Mouse (Mus musculus) stomach, embryonic 14.5 days (tissue): Measurements from ENCODE around the gene Ptprh. TPM values are rescaled to one million over a fixed set of nuclear protein-coding genes. Genes with fewer than 3 reads are reported as not detected.

ENCODE experiments used
- ATAC-seq: fragments of 200-750 bp; cut with Nextera tagmentation; 2 replicates; pipeline ENCODE4 v1.8.0; 2017; ENCODE audit warnings: low read depth, moderate TSS enrichment; ENCODE audit not compliant: insufficient number of reproducible peaks, insufficient read depth, low FRiP score
- H3K27ac ChIP-seq: fragments of 300-500 bp; sonication (generic); 2 replicates; pipeline ENCODE4 v1.5.1; 2014; ENCODE audit warnings: mild to moderate bottlenecking, low read length, moderate library complexity, mixed read lengths
- H3K27me3 ChIP-seq: fragments of 300-500 bp; sonication (generic); 2 replicates; pipeline ENCODE4 v1.6.1; 2014; ENCODE audit warnings: low read length, control low read depth, mixed read lengths; ENCODE audit not compliant: control insufficient read depth, insufficient read depth
- H3K36me3 ChIP-seq: fragments of 300-500 bp; sonication (generic); 2 replicates; pipeline ENCODE4 v1.6.1; 2014; ENCODE audit warnings: mild to moderate bottlenecking, control low read depth, low read length, moderate library complexity, mixed read lengths; ENCODE audit not compliant: control insufficient read depth, insufficient read depth
- H3K4me1 ChIP-seq: fragments of 300-500 bp; sonication (generic); 2 replicates; pipeline ENCODE4 v1.6.1; 2014; ENCODE audit warnings: low read length, control low read depth, mixed read lengths; ENCODE audit not compliant: control insufficient read depth, insufficient read depth
- H3K4me2 ChIP-seq: fragments of 300-500 bp; sonication (generic); replicated peaks from 2 replicates; pipeline ENCODE4 v1.6.1; 2014; ENCODE audit warnings: low read depth, low read length, control low read depth
- H3K4me3 ChIP-seq: fragments of 300-500 bp; sonication (generic); 2 replicates; pipeline ENCODE4 v1.5.1; 2014; ENCODE audit warnings: low read depth, low read length, control low read depth
- H3K9ac ChIP-seq: fragments of 300-500 bp; sonication (generic); replicated peaks from 2 replicates; pipeline ENCODE4 v1.6.1; 2014; ENCODE audit warnings: low read depth, mild to moderate bottlenecking, control low read depth, low read length, moderate library complexity, mixed read lengths
- H3K9me3 ChIP-seq: fragments of 300-500 bp; sonication (generic); 2 replicates; pipeline ENCODE4 v1.6.1; 2016; ENCODE audit warnings: low read depth, low read length, control low read depth; ENCODE audit not compliant: control insufficient read depth
- WGBS: fragments of 180-500 bp; shearing (Covaris S2); extraction: QIAGEN DNeasy Blood & Tissue Kit; methylation state at CpG from one replicate; pipeline ENCODE4 v1.1.7; 2014; 5-methylcytosine and 5-hydroxymethylcytosine counted together
- polyA plus RNA-seq: library from polyadenylated mRNA; unstranded; fragments of >200 nt; fragmentation: Nextera tagmentation; extraction: Ambion mirVana; gene quantifications from 2 replicates; pipeline ENCODE4 v1.2.1, GENCODE M21; 2014

Gene Ptprh
- polyA plus RNA-seq, 1 experiment from 2014 or later = not detected

GRCm38 (mm10) chr7:4641155-4641554, 37.3 kb upstream of the Ptprh start:
- Histone ChIP-seq H3K27me3 (no peaks in the 10 kb centered on the region), H3K4me3 (no peak overlapping the region), H3K4me1 (no peaks in the 10 kb centered on the region), H3K4me2 (no peak overlapping the region), H3K36me3 (peaks cover 61% of the 10 kb centered on the region), H3K27ac (no peak overlapping the region), H3K9ac (no peak overlapping the region), H3K9me3 (no peaks in the 10 kb centered on the region)
- WGBS = 82% methylated on average over 11 of the region's 11 CpGs
- no peak for ATAC-seq

- Histone ChIP-seq H3K27ac (no peak overlapping the region), H3K9ac (no peak overlapping the region), H3K4me2 (no peak overlapping the region), H3K4me1 (no peaks in the 10 kb centered on the region), H3K4me3 (no peak overlapping the region), H3K9me3 (no peaks in the 10 kb centered on the region), H3K27me3 (no peaks in the 10 kb centered on the region), H3K36me3 (peaks cover 66% of the 10 kb centered on the region)
- ATAC-seq = no peak
- 82% methylated on average over 4 of the region's 4 CpGs for WGBS
Observed at GRCm38 (mm10) chr7:4636179-4636578, 32.3 kb upstream of the Ptprh start.

DNA sequence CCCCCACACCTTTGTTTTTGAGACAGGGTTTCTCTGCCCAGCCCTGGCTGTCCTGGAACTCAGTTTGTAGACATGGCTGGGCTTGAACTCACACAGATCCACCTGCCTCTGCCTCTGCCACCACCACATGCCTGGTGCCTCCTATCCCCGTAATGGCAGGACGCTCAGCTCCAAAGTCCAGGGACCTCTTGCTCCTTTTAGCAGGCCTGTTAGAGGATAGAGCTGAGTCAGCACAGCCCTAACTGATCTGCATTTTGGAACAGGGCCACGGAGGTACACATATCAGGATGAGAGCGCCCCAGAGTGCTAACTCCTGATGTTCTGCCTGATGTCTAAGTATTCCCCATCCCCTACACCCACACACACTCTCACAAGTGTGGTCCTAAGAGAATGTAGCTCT, 27.2 kb upstream of the Ptprh start, which contains the start of gene Tmem86b:
Gene Tmem86b (minus strand): TSS at position 392 of the 400 bp plus-strand sequence.
- ATAC-seq = no peak
- no peaks in the 10 kb centered on the region for H3K4me1 ChIP-seq
- WGBS = 88% methylated on average over 4 of the region's 4 CpGs
- no peaks in the 10 kb centered on the region for H3K9me3 ChIP-seq
- no peak within 1 kb of the TSS for H3K4me2 ChIP-seq
- peaks cover 50% of the 10 kb centered on the region for H3K36me3 ChIP-seq
- H3K4me3 ChIP-seq = no peak within 1 kb of the TSS
- H3K27ac ChIP-seq = no peak within 1 kb of the TSS
- no peak within 1 kb of the TSS for H3K9ac ChIP-seq
- no peaks in the 10 kb centered on the region for H3K27me3 ChIP-seq

GRCm38 (mm10) chr7:4630198-4630597, 26.4 kb upstream of the Ptprh start:
- no peak overlapping the region for H3K9ac ChIP-seq
- no peaks in the 10 kb centered on the region for H3K4me1 ChIP-seq
- H3K27me3 ChIP-seq = no peaks in the 10 kb centered on the region
- H3K4me3 ChIP-seq = no peak overlapping the region
- H3K27ac ChIP-seq = no peak overlapping the region
- ATAC-seq = 0 out of 2 replicates have a peak, but pooled peaks have one; percentile 40
- H3K36me3 ChIP-seq = peaks cover 43% of the 10 kb centered on the region
- H3K4me2 ChIP-seq = no peak overlapping the region
- WGBS = 79% methylated on average over 1 of the region's 1 CpGs
- H3K9me3 ChIP-seq = no peaks in the 10 kb centered on the region

- H3K9ac ChIP-seq = no peak overlapping the region
- WGBS = 80% methylated on average over 5 of the region's 5 CpGs
- H3K27me3 ChIP-seq = no peaks in the 10 kb centered on the region
- no peaks in the 10 kb centered on the region for H3K4me1 ChIP-seq
- H3K4me3 ChIP-seq = no peak overlapping the region
- H3K9me3 ChIP-seq = no peaks in the 10 kb centered on the region
- no peak overlapping the region for H3K4me2 ChIP-seq
- no peak for ATAC-seq
- peaks cover 43% of the 10 kb centered on the region for H3K36me3 ChIP-seq
- no peak overlapping the region for H3K27ac ChIP-seq
Observed at GRCm38 (mm10) chr7:4629586-4629985, 25.7 kb upstream of the Ptprh start.

DNA sequence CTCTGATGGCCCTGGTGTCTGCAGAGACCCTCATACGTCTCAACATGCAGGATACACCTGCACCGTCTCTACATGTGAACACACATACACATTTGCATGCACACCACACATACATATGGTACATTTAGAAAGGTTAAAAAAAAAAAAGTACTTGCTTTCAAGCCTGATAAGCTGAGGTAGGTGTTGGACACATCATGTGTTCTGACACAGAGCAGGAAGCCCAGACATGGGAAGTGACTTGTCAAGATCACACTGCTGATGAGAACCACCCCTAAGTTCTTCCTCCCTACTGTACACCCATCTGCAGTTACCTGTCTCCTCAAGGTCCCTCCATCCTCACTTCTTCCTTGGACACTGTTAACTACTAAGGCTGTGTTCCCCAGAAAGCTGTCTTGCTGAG, 22.1 kb upstream of the Ptprh start:
- H3K27me3 ChIP-seq = no peaks in the 10 kb centered on the region
- no peak overlapping the region for H3K4me3 ChIP-seq
- WGBS = 85% methylated on average over 2 of the region's 2 CpGs
- H3K36me3 ChIP-seq = peaks cover 12% of the 10 kb centered on the region
- no peak overlapping the region for H3K9ac ChIP-seq
- no peak for ATAC-seq
- no peaks in the 10 kb centered on the region for H3K9me3 ChIP-seq
- H3K4me2 ChIP-seq = no peak overlapping the region
- no peak overlapping the region for H3K27ac ChIP-seq
- H3K4me1 ChIP-seq = no peaks in the 10 kb centered on the region

DNA sequence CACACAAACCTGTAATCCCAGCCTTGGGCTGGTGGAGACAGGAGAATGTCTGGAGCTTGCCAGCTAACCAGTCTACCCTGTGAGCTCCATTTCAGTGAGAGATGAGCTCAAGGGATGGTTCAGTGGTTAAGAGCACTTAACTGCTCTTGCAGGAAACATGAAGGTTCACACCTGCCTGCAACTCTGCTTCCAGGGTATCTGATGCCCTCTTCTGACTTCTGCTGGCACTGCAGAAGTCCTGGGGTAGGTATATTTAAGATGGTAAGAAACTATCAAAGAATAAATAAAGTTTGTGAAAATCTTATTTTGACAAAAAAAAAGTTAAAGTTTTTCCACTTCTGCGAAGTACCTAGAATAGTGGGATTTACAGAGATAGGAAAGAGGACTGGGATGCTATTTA, 20.5 kb upstream of the Ptprh start:
- H3K4me2 ChIP-seq = no peak overlapping the region
- H3K36me3 ChIP-seq = peaks cover 6% of the 10 kb centered on the region; the same call in 1 of the 2 replicates
- H3K4me1 ChIP-seq = no peaks in the 10 kb centered on the region
- no peaks in the 10 kb centered on the region for H3K9me3 ChIP-seq
- no peak for ATAC-seq
- H3K9ac ChIP-seq = no peak overlapping the region
- no peak overlapping the region for H3K4me3 ChIP-seq
- WGBS = 62% methylated on average over 1 of the region's 1 CpGs
- no peaks in the 10 kb centered on the region for H3K27me3 ChIP-seq
- no peak overlapping the region for H3K27ac ChIP-seq

- 14% methylated on average over 4 of the region's 4 CpGs for WGBS
- no peaks in the 10 kb centered on the region for H3K4me1 ChIP-seq
- no peak overlapping the region for H3K9ac ChIP-seq
- H3K9me3 ChIP-seq = no peaks in the 10 kb centered on the region
- no peak overlapping the region for H3K4me2 ChIP-seq
- ATAC-seq = no peak
- H3K27ac ChIP-seq = no peak overlapping the region
- peaks cover 3% of the 10 kb centered on the region; the same call in 1 of the 2 replicates for H3K36me3 ChIP-seq
- H3K4me3 ChIP-seq = no peak overlapping the region
- no peaks in the 10 kb centered on the region for H3K27me3 ChIP-seq
Observed at GRCm38 (mm10) chr7:4623544-4624189, 19.8 kb upstream of the Ptprh start.

- Histone ChIP-seq H3K9ac (no peak overlapping the region), H3K4me3 (no peak overlapping the region), H3K27ac (no peak overlapping the region), H3K9me3 (no peaks in the 10 kb centered on the region), H3K27me3 (no peaks in the 10 kb centered on the region), H3K36me3 (no peaks in the 10 kb centered on the region), H3K4me1 (no peaks in the 10 kb centered on the region), H3K4me2 (no peak overlapping the region)
- ATAC-seq = no peak
- 41% methylated on average over 1 of the region's 1 CpGs for WGBS
Observed at GRCm38 (mm10) chr7:4619979-4620378, 16.1 kb upstream of the Ptprh start.
